16 mouse cellular contexts compared by ENCODE assay signal in the genomic region with DNA sequence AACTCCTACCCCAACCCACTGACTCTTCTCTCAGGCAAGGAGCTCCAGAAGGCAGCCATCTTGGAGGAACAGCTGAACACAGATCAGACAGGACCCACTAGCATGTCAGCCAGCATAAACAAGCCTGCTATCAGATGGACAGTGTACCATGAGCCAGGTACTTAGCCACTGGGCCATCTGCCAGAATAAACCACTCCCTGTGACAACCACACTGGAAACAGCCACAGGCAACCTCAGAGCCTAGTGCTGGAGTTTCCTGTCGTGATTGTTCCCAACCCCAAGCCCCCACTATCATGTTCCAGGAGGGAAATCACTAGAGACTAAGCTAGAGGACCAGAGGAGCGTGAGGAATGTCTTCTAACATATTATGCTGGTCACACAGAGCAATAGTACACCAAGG. TPM values are rescaled to one million over a fixed set of nuclear protein-coding genes. Genes with fewer than 3 reads are reported as not detected.
A peak's percentile ranks its signal among the peaks of the same experiment; 100 is the strongest.
DNase-seq lines count a peak whose midpoint lies in the region; ATAC-seq and TF ChIP-seq lines count a peak whose summit lies in the region.
"Had no signal": no experiment of that assay in that cellular context is flagged by ENCODE, and none has a peak within 500 bp of the region (broad histone marks: within the 10 kb centered on the region; RNA-seq: fewer than 3 reads in every experiment).

No protein-coding gene starts in this region.

- H3K9ac ChIP-seq in heart, embryonic 16.5 days (ENCODE audit: low read length), result no peak overlapping the region
- no peak overlapping the region for H3K9ac ChIP-seq in lung, postnatal 0 days (replicated peaks; ENCODE audit: low read depth)
- H3K9ac ChIP-seq: forebrain, embryonic 13.5 days; kidney, embryonic 15.5 days; liver, embryonic 12.5 days had no signal

- peaks cover 20% of the 10 kb centered on the region for H3K4me1 ChIP-seq in heart, embryonic 16.5 days (ENCODE audit: control insufficient read depth, insufficient read depth, low read length)
- H3K4me1 ChIP-seq in heart, embryonic 10.5 days, result peaks cover 34% of the 10 kb centered on the region
- H3K4me1 ChIP-seq in lung, postnatal 0 days (ENCODE audit: insufficient read depth, low read depth, low read length), result peaks cover 13% of the 10 kb centered on the region; the same call in 1 of the 2 replicates
- H3K4me1 ChIP-seq: forebrain, embryonic 13.5 days; liver, embryonic 12.5 days had no signal

- no peak overlapping the region for H3K27ac ChIP-seq in heart, embryonic 16.5 days (ENCODE audit: low read length)
- no peak overlapping the region for H3K27ac ChIP-seq in heart, embryonic 10.5 days
- H3K27ac ChIP-seq in lung, postnatal 0 days (ENCODE audit: low read length), result no peak overlapping the region
- H3K27ac ChIP-seq: forebrain, embryonic 13.5 days; hindbrain, postnatal 0 days; kidney, embryonic 15.5 days; liver, embryonic 12.5 days; midbrain, embryonic 10.5 days had no signal

- no peaks in the 10 kb centered on the region for H3K27me3 ChIP-seq in heart, embryonic 16.5 days (ENCODE audit: control insufficient read depth, insufficient read depth, low read length)
- no peaks in the 10 kb centered on the region for H3K27me3 ChIP-seq in heart, embryonic 10.5 days (ENCODE audit: insufficient read depth, poor library complexity, severe bottlenecking)
- no peaks in the 10 kb centered on the region for H3K27me3 ChIP-seq in lung, postnatal 0 days (replicated peaks; ENCODE audit: insufficient read depth, low read length)
- H3K27me3 ChIP-seq: forebrain, embryonic 13.5 days; liver, embryonic 12.5 days had no signal

- 0 out of 2 replicates have a peak, but pooled peaks have one; percentile 12 for ATAC-seq in heart, embryonic 16.5 days (replicated peaks; ENCODE audit: extremely low read depth, insufficient read depth, low FRiP score)
- no peak for ATAC-seq in lung, postnatal 0 days
- ATAC-seq in inflammation-experienced regulatory T-cells, adult 6 months, result no peak
- ATAC-seq: forebrain, embryonic 13.5 days; hindbrain, postnatal 0 days; liver, embryonic 12.5 days had no signal

- TF ChIP-seq EP300 in lung, postnatal 0 days (IDR thresholded peaks at IDR 0.05), result no peak

- no peaks in the 10 kb centered on the region for H3K36me3 ChIP-seq in heart, embryonic 16.5 days (ENCODE audit: control insufficient read depth, insufficient read depth)
- no peaks in the 10 kb centered on the region for H3K36me3 ChIP-seq in heart, embryonic 10.5 days
- no peaks in the 10 kb centered on the region for H3K36me3 ChIP-seq in lung, postnatal 0 days (ENCODE audit: insufficient read depth, low read length)
- H3K36me3 ChIP-seq: kidney, embryonic 15.5 days; liver, embryonic 12.5 days; midbrain, embryonic 10.5 days had no signal

- DNase-seq in cerebellum, postnatal 14 days, result peak; percentile 35 to 41
- no peak for DNase-seq in cerebellum, adult 18-20 months
- no peak for DNase-seq in heart, embryonic 10.5 days (ENCODE audit: low spot score)
- peak; percentile 32 for DNase-seq in lung, postnatal 0 days (ENCODE audit: low spot score)
- no peak for DNase-seq in lung, postnatal 36 days
- DNase-seq: adrenal gland, postnatal 25 days; B cell, adult 2 months; cerebellum, adult 9-10 months; thymus, postnatal 4 days had no signal

- peaks cover 3% of the 10 kb centered on the region; the same call in 1 of the 2 replicates for H3K9me3 ChIP-seq in heart, embryonic 16.5 days (replicated peaks; ENCODE audit: control insufficient read depth, low read length)
- no peaks in the 10 kb centered on the region for H3K9me3 ChIP-seq in heart, embryonic 10.5 days
- H3K9me3 ChIP-seq in lung, postnatal 0 days (ENCODE audit: low read length), result no peaks in the 10 kb centered on the region
- H3K9me3 ChIP-seq: forebrain, embryonic 13.5 days; liver, embryonic 12.5 days had no signal

- H3K4me2 ChIP-seq in heart, embryonic 16.5 days (ENCODE audit: low read depth, low read length), result no peak overlapping the region
- H3K4me2 ChIP-seq in lung, postnatal 0 days (replicated peaks; ENCODE audit: low read depth, low read length), result no peak overlapping the region
- H3K4me2 ChIP-seq: forebrain, embryonic 13.5 days; kidney, embryonic 15.5 days; liver, embryonic 12.5 days had no signal

- WGBS in heart, embryonic 16.5 days, result 32% methylated on average over 2 of the region's 2 CpGs
- 55% methylated on average over 2 of the region's 2 CpGs for WGBS in heart, embryonic 10.5 days
- 57% methylated on average over 2 of the region's 2 CpGs for WGBS in lung, postnatal 0 days

- H3K4me3 ChIP-seq in heart, embryonic 16.5 days (ENCODE audit: low read length), result no peak overlapping the region
- no peak overlapping the region for H3K4me3 ChIP-seq in heart, embryonic 10.5 days
- H3K4me3 ChIP-seq in lung, postnatal 0 days (ENCODE audit: low read depth, low read length), result no peak overlapping the region
- H3K4me3 ChIP-seq: forebrain, embryonic 13.5 days; kidney, embryonic 15.5 days; liver, embryonic 12.5 days; midbrain, embryonic 10.5 days had no signal

- TF ChIP-seq CTCF in lung, postnatal 0 days (IDR thresholded peaks at IDR 0.05), result no peak

RNA-seq across cellular contexts. Expression of gene Bdkrb2, which starts 39.3 kb away (rescaled TPM):
- 1.2 and 1.4 TPM in 2 replicates for polyA plus RNA-seq in heart, embryonic 16.5 days (2015; fragmentation: Nextera tagmentation; extraction: Ambion mirVana)
- 1.4 and 2.4 TPM in 2 replicates for polyA plus RNA-seq in heart, embryonic 10.5 days (2016; fragmentation: Nextera tagmentation; extraction: Ambion mirVana)
- 2.1 and 2.5 TPM in 2 replicates for polyA plus RNA-seq in lung, postnatal 0 days (2015; fragmentation: Nextera tagmentation; extraction: Ambion mirVana)
- not detected for polyA plus RNA-seq in inflammation-experienced regulatory T-cells, adult 6 months (2017; shearing (Covaris generic))
- polyA plus RNA-seq: liver, embryonic 12.5 days had no signal

Comparison
In these comparisons a context has a peak if more than half of its experiments do, and no peak if none do; other contexts are left out.
1. DNase-seq: peak in cerebellum, postnatal 14 days (2 of 2) and lung, postnatal 0 days (single experiment); none in cerebellum, adult 18-20 months (0 of 2), heart, embryonic 10.5 days (single experiment) and lung, postnatal 36 days (single experiment).